Mouse (Mus musculus) C2C12 (cell line): Measurements from ENCODE around the gene Dntt. TPM values are rescaled to one million over a fixed set of nuclear protein-coding genes. Genes with fewer than 3 reads are reported as not detected.

Source experiments
- H3K27me3 ChIP-seq: one replicate; pipeline ENCODE4 v1.6.1; 2011; ENCODE audit not compliant: control insufficient read depth, insufficient read depth, insufficient read length
- H3K36me3 ChIP-seq: one replicate; pipeline ENCODE4 v1.6.1; 2011; ENCODE audit not compliant: control insufficient read depth, insufficient read depth
- H3K4me3 ChIP-seq: one replicate; pipeline ENCODE4 v1.5.1; 2011; ENCODE audit warnings: mild to moderate bottlenecking, control low read depth; ENCODE audit not compliant: poor library complexity, insufficient read depth, severe bottlenecking
- H3K79me2 ChIP-seq: one replicate; pipeline ENCODE4 v1.6.1; 2011; ENCODE audit not compliant: control insufficient read depth, insufficient read depth
- H3K79me3 ChIP-seq: one replicate; pipeline ENCODE4 v1.6.1; 2011; ENCODE audit warnings: low read depth, control low read depth
- H3ac ChIP-seq: one replicate; pipeline ENCODE3; 2011; ENCODE audit warnings: low read depth; ENCODE audit not compliant: control insufficient read depth, insufficient read length
- CEBPB ChIP-seq: IDR thresholded peaks from one replicate; pipeline ENCODE4 v1.6.1; 2011; ENCODE audit warnings: low read depth, mild to moderate bottlenecking, control low read depth, moderate library complexity
- CTCF ChIP-seq: IDR thresholded peaks from one replicate; pipeline ENCODE4 v1.5.1; 2011; ENCODE audit not compliant: control insufficient read depth, insufficient read depth, insufficient read length
- FOSL1 ChIP-seq: IDR thresholded peaks from one replicate; pipeline ENCODE4 v1.8.0; 2011; ENCODE audit warnings: mild to moderate bottlenecking, low read length; ENCODE audit not compliant: poor library complexity, insufficient read depth, severe bottlenecking
- MAX ChIP-seq: IDR thresholded peaks from one replicate; pipeline ENCODE4 v1.6.1; 2011; ENCODE audit warnings: mild to moderate bottlenecking, control low read depth
- MYOD1 ChIP-seq: IDR thresholded peaks from one replicate; pipeline ENCODE4 v1.6.1; 2011; ENCODE audit warnings: low read depth; ENCODE audit not compliant: control insufficient read depth, insufficient read length
- MYOG ChIP-seq: IDR thresholded peaks from one replicate; pipeline ENCODE4 v1.6.1; 2011; ENCODE audit not compliant: control insufficient read depth, insufficient read length; ENCODE audit errors: extremely low read depth
- USF1 ChIP-seq: IDR thresholded peaks from one replicate; pipeline ENCODE4 v1.6.1; 2011; ENCODE audit warnings: low read depth, mild to moderate bottlenecking, control low read depth, moderate library complexity
- long read RNA-seq, 2 experiments: library from polyadenylated mRNA; unstranded; transcript quantifications; one replicate each; pipeline ENCODE4 v2.0.0; 2019 to 2020
- polyA plus RNA-seq: library from polyadenylated mRNA; unstranded; fragments of >200 nt; fragmentation: generic; extraction: Trizol; gene quantifications from one replicate; pipeline ENCODE4 v1.2.1, GENCODE M21; 2012; ENCODE audit warnings: missing spikeins

The Dntt gene
- not detected for polyA plus RNA-seq
- long read RNA-seq, experiment 1 = 0 reads
- long read RNA-seq, experiment 2 = 0 reads

DNA sequence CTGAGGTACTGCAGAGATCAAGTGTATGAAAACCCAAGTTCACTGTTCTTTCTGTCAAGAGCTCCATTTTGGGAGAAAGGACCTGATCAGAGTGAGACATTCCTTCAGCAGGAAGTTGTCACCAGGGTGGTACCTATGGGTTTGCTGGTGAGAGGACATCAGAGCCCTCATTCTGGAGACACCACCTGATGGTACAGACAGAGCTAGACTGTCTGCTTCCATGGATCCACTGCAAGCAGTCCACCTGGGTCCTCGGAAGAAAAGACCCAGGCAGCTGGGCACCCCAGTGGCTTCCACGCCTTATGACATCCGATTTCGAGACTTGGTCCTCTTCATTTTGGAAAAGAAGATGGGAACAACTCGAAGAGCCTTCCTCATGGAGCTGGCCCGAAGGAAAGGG lies at the start of gene Dntt:
Gene Dntt, plus strand, starts transcription at position 57 of the 400 bp plus-strand sequence.
- no peak for TF ChIP-seq CEBPB
- no peak for TF ChIP-seq MYOD1
- no peak for TF ChIP-seq FOSL1
- no peak for TF ChIP-seq CTCF
- TF ChIP-seq MAX = no peak
- no peak for TF ChIP-seq USF1
- TF ChIP-seq MYOG = no peak
- Histone ChIP-seq H3K36me3 (no peaks in the 10 kb centered on the region), H3K79me3 (no peaks in the 10 kb centered on the region), H3ac (no peak within 1 kb of the TSS), H3K27me3 (peaks cover 4% of the 10 kb centered on the region), H3K79me2 (no peaks in the 10 kb centered on the region), H3K4me3 (no peak within 1 kb of the TSS)

DNA sequence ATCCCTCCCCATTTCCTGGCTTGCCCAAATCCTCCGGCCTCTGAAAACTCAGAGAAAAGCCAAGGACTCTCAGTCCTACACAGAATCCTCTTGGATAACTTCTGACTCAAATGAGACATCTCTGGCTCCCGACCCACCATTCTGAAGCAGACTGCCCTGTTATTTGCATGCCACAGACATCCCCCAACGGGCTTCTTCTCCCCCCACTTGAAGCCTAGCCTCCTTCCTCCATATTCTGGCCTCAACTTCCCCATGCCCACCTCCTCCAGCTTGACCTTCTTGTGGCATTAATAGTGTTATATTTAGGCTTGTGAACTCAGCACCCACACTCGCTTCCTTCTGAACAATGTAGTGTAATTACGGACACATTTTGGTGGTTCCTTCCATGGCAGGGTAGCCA lies 48.4 kb upstream of the Dntt start:
- Histone ChIP-seq H3K4me3 (no peak overlapping the region), H3ac (no peak overlapping the region), H3K27me3 (no peaks in the 10 kb centered on the region), H3K79me3 (peaks cover 4% of the 10 kb centered on the region), H3K36me3 (no peaks in the 10 kb centered on the region), H3K79me2 (no peaks in the 10 kb centered on the region)
- TF ChIP-seq MYOD1 (no peak), CEBPB (no peak), CTCF (no peak), USF1 (no peak), FOSL1 (no peak), MAX (no peak), MYOG (no peak)

DNA sequence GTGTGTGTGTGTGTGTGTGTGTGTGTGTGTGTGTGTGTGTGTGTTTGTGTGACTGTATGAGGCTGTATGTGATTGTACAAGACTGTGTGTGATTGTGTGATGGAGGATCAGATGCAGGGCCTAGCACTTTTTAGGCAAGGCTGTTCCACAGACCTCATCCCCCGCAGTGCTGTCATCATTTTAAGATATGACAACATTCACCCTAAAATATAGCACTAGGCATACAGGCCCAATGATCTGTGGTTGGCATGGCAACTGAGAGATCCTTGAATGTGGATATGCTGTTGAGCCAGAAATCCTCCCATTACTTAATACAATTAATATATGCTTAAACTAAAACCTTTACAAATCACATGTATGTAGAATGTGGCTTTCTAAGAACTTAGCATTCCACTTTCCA lies 44.5 kb upstream of the Dntt start:
- peaks cover 9% of the 10 kb centered on the region for H3K79me3 ChIP-seq
- H3ac ChIP-seq = no peak overlapping the region
- H3K27me3 ChIP-seq = no peaks in the 10 kb centered on the region
- H3K79me2 ChIP-seq = peaks cover 21% of the 10 kb centered on the region
- no peak overlapping the region for H3K4me3 ChIP-seq
- H3K36me3 ChIP-seq = no peaks in the 10 kb centered on the region
- TF ChIP-seq FOSL1 (no peak), USF1 (no peak), MAX (no peak), CTCF (no peak), MYOD1 (no peak), CEBPB (no peak), MYOG (no peak)

DNA sequence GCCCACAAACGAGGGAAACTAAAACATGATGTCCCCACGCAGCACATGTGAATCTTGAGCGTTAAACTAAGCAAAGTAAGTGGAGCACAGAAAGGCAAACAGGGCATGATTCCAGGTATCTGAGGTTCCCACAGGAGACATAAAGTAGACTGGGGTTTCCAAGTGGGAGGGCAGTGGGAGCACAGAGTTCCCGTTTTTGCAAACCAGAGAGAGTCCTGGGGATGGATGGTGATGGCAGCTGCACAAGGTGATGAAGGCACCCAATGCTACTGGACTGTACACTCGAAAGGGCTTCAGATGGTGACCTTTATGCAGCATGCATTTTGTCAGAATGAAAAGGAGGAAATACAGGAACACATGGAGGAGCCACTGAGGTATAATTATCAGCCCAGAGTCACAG lies 40.2 kb upstream of the Dntt start:
- Histone ChIP-seq H3K36me3 (no peaks in the 10 kb centered on the region), H3ac (no peak overlapping the region), H3K79me3 (peaks cover 8% of the 10 kb centered on the region), H3K4me3 (no peak overlapping the region), H3K79me2 (peaks cover 51% of the 10 kb centered on the region), H3K27me3 (no peaks in the 10 kb centered on the region)
- no peak for TF ChIP-seq CTCF
- TF ChIP-seq MYOD1 = no peak
- TF ChIP-seq FOSL1 = no peak
- no peak for TF ChIP-seq MYOG
- no peak for TF ChIP-seq USF1
- TF ChIP-seq MAX = no peak
- no peak for TF ChIP-seq CEBPB

DNA sequence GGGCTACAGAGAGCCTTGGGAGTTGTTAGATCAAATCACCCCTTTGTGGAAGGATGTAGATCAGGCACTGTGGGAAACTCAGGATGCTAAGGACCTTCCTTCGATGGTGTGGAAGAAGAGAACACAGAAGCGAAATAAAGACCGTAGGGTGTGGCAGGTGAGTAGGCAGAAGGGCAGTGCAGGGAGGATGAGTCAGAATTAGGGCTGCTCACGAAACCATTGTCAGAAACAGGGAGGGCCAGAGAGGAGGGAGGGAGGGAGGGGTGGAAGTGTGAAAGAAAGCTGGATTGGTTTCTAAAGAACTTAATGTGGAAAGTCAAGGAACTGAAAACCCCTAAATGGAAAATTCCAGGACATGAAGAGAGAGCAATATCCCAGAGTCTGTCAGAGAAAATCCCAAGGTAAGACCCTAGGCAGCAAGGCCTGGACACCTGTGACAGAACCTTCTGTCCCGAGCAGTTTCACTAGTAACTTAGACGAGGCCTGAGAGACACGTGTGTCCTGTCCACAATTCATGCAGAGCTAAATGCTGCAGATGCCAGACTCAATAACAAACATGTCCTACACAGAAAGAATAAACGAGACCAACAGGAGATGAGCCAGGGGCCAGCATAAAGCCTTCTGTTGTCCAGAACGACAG lies 39.0 kb upstream of the Dntt start:
- no peak overlapping the region for H3K4me3 ChIP-seq
- H3K79me2 ChIP-seq = peaks cover 51% of the 10 kb centered on the region
- peaks cover 8% of the 10 kb centered on the region for H3K79me3 ChIP-seq
- H3K27me3 ChIP-seq = no peaks in the 10 kb centered on the region
- H3ac ChIP-seq = no peak overlapping the region
- TF ChIP-seq CTCF (no peak), MYOG (no peak), FOSL1 (no peak), USF1 (no peak), CEBPB (no peak), MAX (peak; percentile 49), MYOD1 (peak; percentile 33)
- H3K36me3 ChIP-seq = no peaks in the 10 kb centered on the region

DNA sequence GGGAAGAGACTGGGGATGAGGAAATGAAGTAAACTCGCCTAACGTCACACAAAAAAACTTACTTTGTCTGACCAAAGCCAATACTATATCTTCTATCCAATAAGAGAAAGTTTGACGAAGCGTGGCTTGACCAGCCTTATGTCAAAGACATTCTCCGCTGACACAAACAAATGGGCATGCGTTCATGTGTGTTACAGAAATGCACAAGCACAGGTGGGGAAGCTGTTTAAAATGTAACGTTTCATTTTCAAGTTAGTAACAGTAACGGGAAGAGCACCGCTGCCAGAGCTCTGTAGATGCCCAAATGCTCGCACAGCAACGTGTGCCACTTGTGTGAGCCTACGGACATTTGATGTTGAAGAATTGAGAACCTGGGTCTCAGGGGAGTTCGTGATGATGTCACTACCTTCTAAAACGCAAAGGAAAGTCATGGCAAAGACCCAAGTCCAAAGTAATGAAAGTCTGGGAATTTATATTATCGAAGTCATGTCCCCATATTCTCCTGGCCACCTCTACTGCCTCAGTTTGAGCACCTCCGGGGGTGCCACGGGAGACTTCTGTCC lies 38.2 kb upstream of the Dntt start:
- no peaks in the 10 kb centered on the region for H3K36me3 ChIP-seq
- no peak overlapping the region for H3ac ChIP-seq
- peaks cover 8% of the 10 kb centered on the region for H3K79me3 ChIP-seq
- peaks cover 51% of the 10 kb centered on the region for H3K79me2 ChIP-seq
- no peaks in the 10 kb centered on the region for H3K27me3 ChIP-seq
- TF ChIP-seq MYOD1 (no peak), CEBPB (no peak), FOSL1 (no peak), USF1 (no peak), CTCF (no peak), MAX (no peak), MYOG (no peak)
- H3K4me3 ChIP-seq = no peak overlapping the region
